Mouse (Mus musculus) liver, postnatal 0 days (tissue): Measurements from ENCODE around the gene Nr4a1. TPM values are rescaled to one million over a fixed set of nuclear protein-coding genes. Genes with fewer than 3 reads are reported as not detected.

Experiments
- ATAC-seq: fragments of 200-750 bp; cut with Nextera tagmentation; 2 replicates; pipeline ENCODE4 v1.8.0; 2017; ENCODE audit warnings: mild to moderate bottlenecking, moderate library complexity
- DNase-seq: peaks from one replicate; pipeline ENCODE4 v3.0.0-alpha.2; 2016
- H3K27ac ChIP-seq: fragments of 300-500 bp; sonication (generic); 2 replicates; pipeline ENCODE4 v1.5.1; 2014; ENCODE audit warnings: antibody characterized with exemption, moderate library complexity, mild to moderate bottlenecking, low read depth
- H3K27me3 ChIP-seq: fragments of 300-500 bp; sonication (generic); 2 replicates; pipeline ENCODE4 v1.6.1; 2014; ENCODE audit warnings: low read length, control low read depth, mixed read lengths; ENCODE audit not compliant: insufficient read depth
- H3K36me3 ChIP-seq: fragments of 300-500 bp; sonication (generic); replicated peaks from 2 replicates; pipeline ENCODE4 v1.6.1; 2014; ENCODE audit warnings: mild to moderate bottlenecking, control low read depth, low read length, moderate library complexity, mixed read lengths; ENCODE audit not compliant: insufficient read depth
- H3K4me1 ChIP-seq: fragments of 300-500 bp; sonication (generic); 2 replicates; pipeline ENCODE4 v1.6.1; 2014; ENCODE audit warnings: antibody characterized with exemption, mild to moderate bottlenecking, control low read depth; ENCODE audit not compliant: insufficient read depth
- H3K4me2 ChIP-seq: fragments of 300-500 bp; sonication (generic); 2 replicates; pipeline ENCODE4 v1.6.1; 2014; ENCODE audit warnings: low read depth, mild to moderate bottlenecking, low read length, moderate library complexity, mixed read lengths
- H3K4me3 ChIP-seq: fragments of 300-500 bp; sonication (generic); 2 replicates; pipeline ENCODE4 v1.5.1; 2014; ENCODE audit warnings: low read depth, low read length
- H3K9ac ChIP-seq: fragments of 300-500 bp; sonication (generic); replicated peaks from 2 replicates; pipeline ENCODE4 v1.6.1; 2014; ENCODE audit warnings: mild to moderate bottlenecking, moderate library complexity
- H3K9me3 ChIP-seq: fragments of 300-500 bp; sonication (generic); 2 replicates; pipeline ENCODE4 v1.6.1; 2016; ENCODE audit warnings: mild to moderate bottlenecking, control low read depth, low read length, mixed read lengths
- CTCF ChIP-seq: sonication (generic); IDR thresholded peaks from 2 replicates; pipeline ENCODE4 v1.5.1; 2016; ENCODE audit warnings: antibody characterized with exemption, low read depth
- EP300 ChIP-seq: IDR thresholded peaks from 2 replicates; pipeline ENCODE4 v1.6.1; 2016; ENCODE audit warnings: antibody characterized with exemption, low read depth, mild to moderate bottlenecking
- WGBS: fragments of 180-500 bp; shearing (Covaris S2); extraction: QIAGEN DNeasy Blood & Tissue Kit; methylation state at CpG from one replicate; pipeline ENCODE4 v1.1.7; 2014; ENCODE audit not compliant: insufficient replicate concordance; 5-methylcytosine and 5-hydroxymethylcytosine counted together
- polyA plus RNA-seq: library from polyadenylated mRNA; unstranded; fragments of >200 nt; fragmentation: Nextera tagmentation; extraction: Ambion mirVana; gene quantifications from 2 replicates; pipeline ENCODE4 v1.2.1, GENCODE M21; 2015

The Nr4a1 gene
- polyA plus RNA-seq, 1 experiment from 2014 or later = 1.1 TPM

GRCm38 (mm10) chr15:101267053-101268032 is 13.3 kb downstream of the Nr4a1 start:
- Histone ChIP-seq H3K9ac (peak overlapping the region; percentile 53), H3K4me2 (peak overlapping the region; percentile 81), H3K4me1 (peaks cover 13% of the 10 kb centered on the region; the same call in 1 of the 2 replicates), H3K4me3 (peak overlapping the region; percentile 56), H3K27ac (no peak overlapping the region), H3K27me3 (peaks cover 14% of the 10 kb centered on the region; the same call in 1 of the 2 replicates), H3K36me3 (peaks cover 6% of the 10 kb centered on the region; the same call in 1 of the 2 replicates), H3K9me3 (no peaks in the 10 kb centered on the region)
- DNase-seq = peak; percentile 16
- 2% methylated on average over 25 of the region's 25 CpGs for WGBS
- ATAC-seq = no peak
- TF ChIP-seq EP300 (no peak), CTCF (no peak)

DNA sequence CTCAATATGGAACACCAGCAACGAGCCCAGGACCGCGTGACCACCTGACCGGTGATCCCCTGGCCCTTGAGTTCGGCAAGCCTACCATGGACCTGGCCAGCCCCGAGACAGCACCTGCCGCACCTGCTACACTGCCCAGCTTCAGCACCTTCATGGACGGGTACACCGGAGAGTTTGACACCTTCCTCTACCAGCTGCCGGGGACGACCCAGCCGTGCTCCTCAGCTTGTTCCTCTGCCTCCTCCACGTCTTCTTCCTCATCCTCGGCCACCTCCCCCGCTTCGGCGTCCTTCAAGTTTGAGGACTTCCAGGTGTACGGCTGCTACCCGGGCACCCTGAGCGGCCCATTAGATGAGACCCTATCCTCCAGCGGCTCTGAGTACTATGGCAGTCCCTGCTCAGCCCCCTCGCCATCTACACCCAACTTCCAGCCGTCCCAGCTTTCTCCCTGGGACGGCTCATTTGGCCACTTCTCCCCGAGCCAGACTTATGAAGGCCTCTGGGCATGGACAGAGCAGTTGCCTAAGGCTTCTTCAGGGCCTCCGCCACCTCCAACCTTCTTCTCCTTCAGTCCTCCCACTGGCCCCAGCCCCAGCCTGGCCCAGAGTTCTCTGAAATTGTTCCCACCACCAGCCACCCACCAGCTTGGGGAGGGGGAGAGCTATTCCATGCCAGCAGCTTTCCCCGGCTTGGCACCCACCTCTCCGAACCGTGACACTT is 16.2 kb downstream of the Nr4a1 start:
- no peak overlapping the region for H3K27ac ChIP-seq
- WGBS = 90% methylated on average over 29 of the region's 29 CpGs
- peaks cover 11% of the 10 kb centered on the region; the same call in 1 of the 2 replicates for H3K27me3 ChIP-seq
- TF ChIP-seq CTCF (no peak), EP300 (no peak)
- no peak overlapping the region for H3K9ac ChIP-seq
- H3K4me2 ChIP-seq = no peak overlapping the region
- DNase-seq (peak; percentile 14), ATAC-seq (no peak)
- peaks cover 12% of the 10 kb centered on the region for H3K36me3 ChIP-seq
- H3K4me3 ChIP-seq = no peak overlapping the region
- H3K4me1 ChIP-seq = peaks cover 7% of the 10 kb centered on the region; the same call in 1 of the 2 replicates
- H3K9me3 ChIP-seq = no peaks in the 10 kb centered on the region

DNA sequence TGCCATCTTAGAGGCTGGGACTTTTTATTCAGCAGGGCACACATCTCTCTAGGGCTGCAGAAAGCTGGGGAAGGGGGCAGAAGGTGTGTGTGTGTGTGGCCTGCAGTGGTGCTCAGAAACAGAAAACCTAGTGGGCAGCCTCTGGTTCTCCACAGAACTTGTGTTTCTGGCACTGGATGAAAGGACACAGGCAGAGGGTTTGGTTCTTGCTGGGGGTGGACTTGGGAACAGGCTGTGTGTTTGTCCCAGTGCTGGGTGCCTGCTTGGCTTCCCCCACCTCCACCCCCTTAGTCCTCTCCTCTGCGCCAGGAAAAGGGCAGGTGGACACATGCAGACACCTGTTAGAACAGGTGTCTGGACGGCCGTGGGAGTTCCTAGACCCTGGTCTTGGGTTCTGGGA is 17.0 kb downstream of the Nr4a1 start:
- TF ChIP-seq CTCF (no peak), EP300 (no peak)
- peaks cover 8% of the 10 kb centered on the region; the same call in 1 of the 2 replicates for H3K27me3 ChIP-seq
- ATAC-seq (no peak), DNase-seq (no peak)
- WGBS = 71% methylated on average over 3 of the region's 3 CpGs
- H3K4me1 ChIP-seq = peaks cover 6% of the 10 kb centered on the region; the same call in 1 of the 2 replicates
- no peak overlapping the region for H3K4me2 ChIP-seq
- no peak overlapping the region for H3K27ac ChIP-seq
- H3K36me3 ChIP-seq = peaks cover 12% of the 10 kb centered on the region
- H3K9me3 ChIP-seq = no peaks in the 10 kb centered on the region
- H3K4me3 ChIP-seq = no peak overlapping the region
- no peak overlapping the region for H3K9ac ChIP-seq

GRCm38 (mm10) chr15:101271513-101271912 is 17.4 kb downstream of the Nr4a1 start:
- Histone ChIP-seq H3K36me3 (peaks cover 12% of the 10 kb centered on the region), H3K9ac (no peak overlapping the region), H3K4me2 (no peak overlapping the region), H3K4me1 (peaks cover 4% of the 10 kb centered on the region; the same call in 1 of the 2 replicates), H3K27ac (no peak overlapping the region), H3K4me3 (no peak overlapping the region), H3K27me3 (peaks cover 8% of the 10 kb centered on the region; the same call in 1 of the 2 replicates), H3K9me3 (no peaks in the 10 kb centered on the region)
- DNase-seq (no peak), ATAC-seq (no peak)
- WGBS = 80% methylated on average over 15 of the region's 15 CpGs
- TF ChIP-seq EP300 (no peak), CTCF (no peak)

DNA sequence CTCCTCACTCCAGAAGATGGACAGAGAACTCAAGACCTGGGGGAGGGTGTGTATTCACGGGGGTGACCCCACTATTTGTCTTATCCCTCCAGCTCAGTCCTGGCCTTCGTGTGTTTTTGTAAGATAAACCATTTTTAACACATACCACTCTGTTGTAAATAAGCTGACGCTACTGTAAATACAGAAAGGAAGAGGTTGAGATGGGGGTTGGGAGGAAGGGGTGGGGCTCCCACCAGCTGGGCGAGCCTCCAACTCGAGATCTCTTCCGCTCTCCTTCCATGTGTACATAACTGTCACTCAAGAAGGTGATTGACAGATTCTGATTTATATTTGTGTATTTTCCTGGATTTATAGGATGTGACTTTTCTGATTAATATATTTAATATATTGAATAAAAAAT is 20.3 kb downstream of the Nr4a1 start:
- WGBS = 30% methylated on average over 6 of the region's 6 CpGs
- ATAC-seq = no peak

DNA sequence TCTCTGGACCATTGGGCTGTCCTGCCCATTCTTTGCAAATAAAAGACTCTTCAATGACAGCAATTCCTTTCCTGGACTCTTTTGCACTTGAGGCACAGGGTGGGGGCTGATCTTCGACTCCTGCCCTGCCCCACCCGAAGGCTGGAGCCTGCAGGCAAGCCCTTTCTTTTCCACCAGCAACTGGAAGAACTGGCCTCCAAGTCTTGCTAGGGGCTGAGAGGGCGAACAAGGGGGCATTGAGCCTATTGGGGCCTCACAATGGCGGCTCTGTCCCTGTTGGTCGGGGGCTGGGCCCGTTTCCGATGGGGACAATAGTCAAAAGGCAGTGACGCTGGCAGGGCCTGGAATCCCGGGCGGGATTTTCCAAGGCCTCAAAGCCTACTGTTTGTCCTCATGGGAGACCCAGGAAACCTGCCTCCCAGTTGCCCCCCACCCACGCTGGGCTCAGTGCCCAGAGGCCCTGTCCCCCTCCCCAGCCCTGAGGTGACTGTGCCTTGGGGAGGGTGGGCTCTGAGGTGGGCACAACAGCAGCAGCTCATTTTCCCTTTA is 23.4 kb downstream of the Nr4a1 start:
- Histone ChIP-seq H3K4me2 (no peak overlapping the region), H3K9ac (no peak overlapping the region), H3K4me3 (no peak overlapping the region), H3K4me1 (no peaks in the 10 kb centered on the region), H3K9me3 (no peaks in the 10 kb centered on the region), H3K27ac (no peak overlapping the region), H3K27me3 (no peaks in the 10 kb centered on the region), H3K36me3 (peaks cover 7% of the 10 kb centered on the region)
- TF ChIP-seq CTCF (no peak), EP300 (no peak)
- ATAC-seq (no peak), DNase-seq (no peak)
- 75% methylated on average over 11 of the region's 11 CpGs for WGBS

More for the DNA sequence above, 20.3 kb downstream of the Nr4a1 start:
- DNase-seq = no peak
- no peak overlapping the region for H3K4me3 ChIP-seq
- H3K4me1 ChIP-seq = no peaks in the 10 kb centered on the region
- no peak overlapping the region for H3K9ac ChIP-seq
- no peak for TF ChIP-seq CTCF
- TF ChIP-seq EP300 = no peak
- H3K36me3 ChIP-seq = peaks cover 12% of the 10 kb centered on the region
- H3K27ac ChIP-seq = no peak overlapping the region
- no peaks in the 10 kb centered on the region for H3K9me3 ChIP-seq
- no peak overlapping the region for H3K4me2 ChIP-seq
- H3K27me3 ChIP-seq = 0 out of 2 replicates have a peak, but pooled peaks cover under 1% of the 10 kb centered on the region
